Mouse (Mus musculus) embryonic facial prominence, embryonic 11.5 days (tissue): ENCODE measurements around the gene Rad50. TPM values are rescaled to one million over a fixed set of nuclear protein-coding genes. Genes with fewer than 3 reads are reported as not detected.

Experiments
- ATAC-seq: fragments of 200-750 bp; cut with Nextera tagmentation; replicated peaks from 2 replicates; pipeline ENCODE4 v1.8.0; 2017; ENCODE audit warnings: low read depth; ENCODE audit not compliant: insufficient number of reproducible peaks, low FRiP score, low TSS enrichment
- DNase-seq: peaks from one replicate; pipeline ENCODE4 v3.0.0-alpha.2; 2015; ENCODE audit warnings: low spot score
- H3K27ac ChIP-seq: fragments of 300-500 bp; sonication (generic); replicated peaks from 2 replicates; pipeline ENCODE4 v1.5.1; 2014; ENCODE audit warnings: mild to moderate bottlenecking, low read depth, low read length, control low read depth
- H3K27me3 ChIP-seq: fragments of 300-500 bp; sonication (generic); 2 replicates; pipeline ENCODE4 v1.6.1; 2014; ENCODE audit warnings: mild to moderate bottlenecking, low read length, moderate library complexity, mixed read lengths; ENCODE audit not compliant: control insufficient read depth, insufficient read depth
- H3K36me3 ChIP-seq: fragments of 300-500 bp; sonication (generic); replicated peaks from 2 replicates; pipeline ENCODE4 v1.6.1; 2014; ENCODE audit warnings: low read depth, mild to moderate bottlenecking, low read length, moderate library complexity, mixed read lengths; ENCODE audit not compliant: control insufficient read depth, insufficient read depth
- H3K4me1 ChIP-seq: fragments of 300-500 bp; sonication (generic); 2 replicates; pipeline ENCODE4 v1.6.1; 2014; ENCODE audit warnings: low read length, mixed read lengths; ENCODE audit not compliant: control insufficient read depth, insufficient read depth
- H3K4me2 ChIP-seq: fragments of 300-500 bp; sonication (generic); 2 replicates; pipeline ENCODE4 v1.6.1; 2014; ENCODE audit warnings: low read depth, mild to moderate bottlenecking, control low read depth, low read length, moderate library complexity
- H3K4me3 ChIP-seq: fragments of 300-500 bp; sonication (generic); 2 replicates; pipeline ENCODE4 v1.5.1; 2014; ENCODE audit warnings: low read depth, low read length, control low read depth
- H3K9ac ChIP-seq: fragments of 300-500 bp; sonication (generic); replicated peaks from 2 replicates; pipeline ENCODE4 v1.6.1; 2014; ENCODE audit warnings: mild to moderate bottlenecking, control low read depth, low read length
- H3K9me3 ChIP-seq: fragments of 300-500 bp; sonication (generic); replicated peaks from 2 replicates; pipeline ENCODE4 v1.6.1; 2016; ENCODE audit warnings: mild to moderate bottlenecking, low read length, inconsistent platforms, mixed read lengths; ENCODE audit not compliant: control insufficient read depth
- WGBS: fragments of 180-500 bp; shearing (Covaris S2); extraction: QIAGEN DNeasy Blood & Tissue Kit; methylation state at CpG from one replicate; pipeline ENCODE4 v1.1.7; 2014; 5-methylcytosine and 5-hydroxymethylcytosine counted together
- polyA plus RNA-seq: library from polyadenylated mRNA; unstranded; fragments of >200 nt; fragmentation: Nextera tagmentation; extraction: Ambion mirVana; gene quantifications from 2 replicates; pipeline ENCODE4 v1.2.1, GENCODE M21; 2014

Rad50 gene
- polyA plus RNA-seq, 1 experiment from 2014 or later: 26.8 TPM

GRCm38 (mm10) chr11:53656558-53657202 is 50.4 kb downstream of the Rad50 start:
- no peaks in the 10 kb centered on the region for H3K36me3 ChIP-seq
- DNase-seq (no peak), ATAC-seq (no peak)
- no peak overlapping the region for H3K9ac ChIP-seq
- 93% methylated on average over 9 of the region's 9 CpGs for WGBS
- no peak overlapping the region for H3K4me3 ChIP-seq
- no peaks in the 10 kb centered on the region for H3K9me3 ChIP-seq
- H3K4me1 ChIP-seq: no peaks in the 10 kb centered on the region
- no peak overlapping the region for H3K27ac ChIP-seq
- no peak overlapping the region for H3K4me2 ChIP-seq
- H3K27me3 ChIP-seq: no peaks in the 10 kb centered on the region

GRCm38 (mm10) chr11:53655043-53655442 is 52.1 kb downstream of the Rad50 start:
- no peak overlapping the region for H3K4me3 ChIP-seq
- no peaks in the 10 kb centered on the region for H3K36me3 ChIP-seq
- DNase-seq (no peak), ATAC-seq (no peak)
- H3K4me1 ChIP-seq: no peaks in the 10 kb centered on the region
- 84% methylated on average over 5 of the region's 5 CpGs for WGBS
- no peaks in the 10 kb centered on the region for H3K9me3 ChIP-seq
- H3K27ac ChIP-seq: no peak overlapping the region
- H3K27me3 ChIP-seq: no peaks in the 10 kb centered on the region
- no peak overlapping the region for H3K9ac ChIP-seq
- H3K4me2 ChIP-seq: no peak overlapping the region

- WGBS: 87% methylated on average over 2 of the region's 2 CpGs
- DNase-seq (no peak), ATAC-seq (no peak)
- Histone ChIP-seq H3K9ac (no peak overlapping the region), H3K36me3 (peaks cover 2% of the 10 kb centered on the region; the same call in 1 of the 2 replicates), H3K27me3 (no peaks in the 10 kb centered on the region), H3K4me3 (no peak overlapping the region), H3K4me1 (no peaks in the 10 kb centered on the region), H3K4me2 (no peak overlapping the region), H3K9me3 (no peaks in the 10 kb centered on the region), H3K27ac (no peak overlapping the region)
Measured at GRCm38 (mm10) chr11:53652427-53652826, 54.7 kb downstream of the Rad50 start.

- Histone ChIP-seq H3K4me3 (no peak overlapping the region), H3K4me2 (no peak overlapping the region), H3K9me3 (no peaks in the 10 kb centered on the region), H3K27ac (no peak overlapping the region), H3K36me3 (peaks cover 2% of the 10 kb centered on the region; the same call in 1 of the 2 replicates), H3K9ac (no peak overlapping the region), H3K27me3 (no peaks in the 10 kb centered on the region), H3K4me1 (no peaks in the 10 kb centered on the region)
- ATAC-seq (no peak), DNase-seq (no peak)
- WGBS: 79% methylated on average over 4 of the region's 4 CpGs
Measured at GRCm38 (mm10) chr11:53651441-53651840, 55.7 kb downstream of the Rad50 start.

- DNase-seq (no peak), ATAC-seq (no peak)
- no peak overlapping the region for H3K27ac ChIP-seq
Measured at GRCm38 (mm10) chr11:53644017-53644416, 63.1 kb downstream of the Rad50 start.

GRCm38 (mm10) chr11:53642744-53643279 is 64.3 kb downstream of the Rad50 start:
- Histone ChIP-seq H3K27ac (no peak overlapping the region), H3K9me3 (no peaks in the 10 kb centered on the region), H3K4me1 (no peaks in the 10 kb centered on the region), H3K4me2 (no peak overlapping the region), H3K4me3 (no peak overlapping the region), H3K9ac (no peak overlapping the region), H3K36me3 (no peaks in the 10 kb centered on the region), H3K27me3 (no peaks in the 10 kb centered on the region)
- WGBS: 78% methylated on average over 12 of the region's 12 CpGs
- ATAC-seq (no peak), DNase-seq (no peak)

More at GRCm38 (mm10) chr11:53644017-53644416, 63.1 kb downstream of the Rad50 start:
- no peaks in the 10 kb centered on the region for H3K36me3 ChIP-seq
- no peak overlapping the region for H3K4me2 ChIP-seq
- H3K4me1 ChIP-seq: no peaks in the 10 kb centered on the region
- no peaks in the 10 kb centered on the region for H3K27me3 ChIP-seq
- H3K4me3 ChIP-seq: no peak overlapping the region
- H3K9me3 ChIP-seq: no peaks in the 10 kb centered on the region
- 78% methylated on average over 5 of the region's 5 CpGs for WGBS
- H3K9ac ChIP-seq: no peak overlapping the region

- Histone ChIP-seq H3K4me3 (no peak overlapping the region), H3K27ac (no peak overlapping the region), H3K9ac (no peak overlapping the region), H3K4me1 (peaks cover 5% of the 10 kb centered on the region; the same call in 1 of the 2 replicates), H3K36me3 (no peaks in the 10 kb centered on the region), H3K4me2 (no peak overlapping the region), H3K27me3 (no peaks in the 10 kb centered on the region; the same call in 1 of the 2 replicates), H3K9me3 (no peaks in the 10 kb centered on the region)
- WGBS: 72% methylated on average over 10 of the region's 10 CpGs
- DNase-seq (no peak), ATAC-seq (no peak)
Measured at GRCm38 (mm10) chr11:53637803-53638260, 69.3 kb downstream of the Rad50 start.

GRCm38 (mm10) chr11:53637046-53637802 is 69.9 kb downstream of the Rad50 start:
- peak overlapping the region; percentile 16 for H3K4me2 ChIP-seq
- ATAC-seq: no peak

More at GRCm38 (mm10) chr11:53637046-53637802, 69.9 kb downstream of the Rad50 start:
- peaks cover 5% of the 10 kb centered on the region; the same call in 1 of the 2 replicates for H3K4me1 ChIP-seq
- H3K36me3 ChIP-seq: no peaks in the 10 kb centered on the region
- peak; percentile 72 for DNase-seq
- no peak overlapping the region for H3K4me3 ChIP-seq
- no peak overlapping the region for H3K9ac ChIP-seq
- WGBS: 17% methylated on average over 21 of the region's 21 CpGs
- H3K27ac ChIP-seq: no peak overlapping the region
- no peaks in the 10 kb centered on the region; the same call in 1 of the 2 replicates for H3K27me3 ChIP-seq
- no peaks in the 10 kb centered on the region for H3K9me3 ChIP-seq
